In genomic region chr16:34493914-34494313, GRCm38 (mm10) we compare ENCODE assay signal across 10 mouse cellular contexts.
A peak's percentile ranks its signal among the peaks of the same experiment; 100 is the strongest.
DNase-seq lines count a peak whose midpoint lies in the region; ATAC-seq lines count a peak whose summit lies in the region.
"Had no signal": no experiment of that assay in that cellular context is flagged by ENCODE, and none has a peak within 500 bp of the region (broad histone marks: within the 10 kb centered on the region; RNA-seq: fewer than 3 reads in every experiment).

No protein-coding gene starts in this region.

- no peaks in the 10 kb centered on the region for H3K9me3 ChIP-seq in lung, embryonic 15.5 days
- H3K9me3 ChIP-seq: hindbrain, embryonic 10.5 days; neural tube, embryonic 13.5 days had no signal

- WGBS in lung, embryonic 15.5 days = 31% methylated on average over 3 of the region's 3 CpGs

- no peak overlapping the region for H3K4me3 ChIP-seq in lung, embryonic 15.5 days
- H3K4me3 ChIP-seq: hindbrain, embryonic 10.5 days; neural tube, embryonic 13.5 days had no signal

- intact Hi-C loops in heart, postnatal 25 days (cut with DNase I) = loop anchor here (5.0 kb wide), 1 partner anchor 78 kb away; the partner anchor contains the start of gene Kalrn

- no peak overlapping the region for H3K9ac ChIP-seq in lung, embryonic 15.5 days
- H3K9ac ChIP-seq: neural tube, embryonic 13.5 days had no signal

- no peaks in the 10 kb centered on the region for H3K27me3 ChIP-seq in lung, embryonic 15.5 days
- H3K27me3 ChIP-seq: neural tube, embryonic 13.5 days had no signal

- DNase-seq in adrenal gland, adult 2 months = peak; percentile 31
- DNase-seq in adrenal gland, adult 8-10 months = no peak
- peak; percentile 74 for DNase-seq in NIH3T3 (ENCODE audit: low read depth)
- peak; percentile 60 for DNase-seq in heart, postnatal 25 days (ENCODE audit: low spot score)
- DNase-seq in spleen, adult 18-20 months = no peak
- no peak for DNase-seq in yolk sac, embryonic 10.5 days (ENCODE audit: low spot score)
- no peak for DNase-seq in layer of hippocampus, adult 8-10 months (ENCODE audit: low spot score in 2 of 2)

- H3K4me1 ChIP-seq in lung, embryonic 15.5 days = peaks cover 37% of the 10 kb centered on the region

- H3K36me3 ChIP-seq in lung, embryonic 15.5 days = no peaks in the 10 kb centered on the region
- H3K36me3 ChIP-seq: neural tube, embryonic 13.5 days had no signal

- H3K27ac ChIP-seq in lung, embryonic 15.5 days = peak overlapping the region; percentile 15; the same call in 1 of the 2 replicates
- H3K27ac ChIP-seq: hindbrain, embryonic 10.5 days; neural tube, embryonic 13.5 days had no signal

- peak; percentile 64; the same call in 1 of the 2 replicates for ATAC-seq in lung, embryonic 15.5 days (ENCODE audit: borderline replicate concordance, extremely low read depth, low FRiP score, low TSS enrichment)

- no peak overlapping the region for H3K4me2 ChIP-seq in lung, embryonic 15.5 days
- H3K4me2 ChIP-seq: neural tube, embryonic 13.5 days had no signal

Comparison
In these comparisons a context has a peak if more than half of its experiments do, and no peak if none do; other contexts are left out.
1. DNase-seq: peak in adrenal gland, adult 2 months (single experiment), NIH3T3 (single experiment) and heart, postnatal 25 days (single experiment); none in adrenal gland, adult 8-10 months (single experiment), spleen, adult 18-20 months (0 of 2), yolk sac, embryonic 10.5 days (single experiment) and layer of hippocampus, adult 8-10 months (0 of 2).